Mouse (Mus musculus): ENCODE data around the gene Selenoh. TPM values are rescaled to one million over a fixed set of nuclear protein-coding genes. Genes with fewer than 3 reads are reported as not detected.

Selenoh gene
- total and polyA plus RNA-seq, 3 experiments = 19.6 to 28.0 (median 21.8) TPM

- Histone ChIP-seq H3K79me2 (replicated peaks; ENCODE audit: control insufficient read depth, insufficient read depth, low read length) (no peaks in the 10 kb centered on the region), H3K4me3 (no peak overlapping the region), H3K9ac (ENCODE audit: low read depth, low read length) (no peak overlapping the region), H3K27me3 (ENCODE audit: control insufficient read depth, insufficient read depth, low read length) (no peaks in the 10 kb centered on the region), H3K4me1 (ENCODE audit: control insufficient read depth, insufficient read depth, low read length) (no peaks in the 10 kb centered on the region), H3K36me3 (ENCODE audit: control insufficient read depth, insufficient read depth, low read length) (peaks cover 6% of the 10 kb centered on the region), H3K27ac (no peak overlapping the region)
- DNase-seq = no peak
- TF ChIP-seq EP300 (IDR thresholded peaks at IDR 0.05; ENCODE audit: insufficient read depth, low read depth, low read length) (no peak), CTCF (IDR thresholded peaks at IDR 0.05) (no peak), POLR2A (IDR thresholded peaks at IDR 0.05; ENCODE audit: insufficient read depth, low read depth, low read length) (no peak)
- 86% methylated on average over 5 of the region's 5 CpGs for WGBS
- intact Hi-C loops (cut with DNase I) = no loop called here
Measured at GRCm38 (mm10) chr2:84695007-84695695, 24.6 kb upstream of the Selenoh start.

GRCm38 (mm10) chr2:84690050-84690449 is 19.5 kb upstream of the Selenoh start:
- H3K27me3 ChIP-seq (ENCODE audit: control insufficient read depth, insufficient read depth, low read length) = no peaks in the 10 kb centered on the region
- no peak for TF ChIP-seq CTCF (IDR thresholded peaks at IDR 0.05)
- TF ChIP-seq POLR2A (IDR thresholded peaks at IDR 0.05; ENCODE audit: insufficient read depth, low read depth, low read length) = no peak
- TF ChIP-seq EP300 (IDR thresholded peaks at IDR 0.05; ENCODE audit: insufficient read depth, low read depth, low read length) = no peak
- peaks cover 3% of the 10 kb centered on the region for H3K36me3 ChIP-seq (ENCODE audit: control insufficient read depth, insufficient read depth, low read length)
- H3K4me3 ChIP-seq = no peak overlapping the region
- H3K4me1 ChIP-seq (ENCODE audit: control insufficient read depth, insufficient read depth, low read length) = no peaks in the 10 kb centered on the region
- no peaks in the 10 kb centered on the region for H3K79me2 ChIP-seq (replicated peaks; ENCODE audit: control insufficient read depth, insufficient read depth, low read length)
- 75% methylated on average over 12 of the region's 12 CpGs for WGBS
- no peak for DNase-seq
- no peak overlapping the region for H3K9ac ChIP-seq (ENCODE audit: low read depth, low read length)
- no peak overlapping the region for H3K27ac ChIP-seq
- intact Hi-C loops (cut with DNase I) = no loop called here

- WGBS = 64% methylated on average over 2 of the region's 2 CpGs
- Histone ChIP-seq H3K79me2 (replicated peaks; ENCODE audit: control insufficient read depth, insufficient read depth, low read length) (no peaks in the 10 kb centered on the region), H3K4me1 (ENCODE audit: control insufficient read depth, insufficient read depth, low read length) (no peaks in the 10 kb centered on the region), H3K27me3 (ENCODE audit: control insufficient read depth, insufficient read depth, low read length) (no peaks in the 10 kb centered on the region), H3K9ac (ENCODE audit: low read depth, low read length) (no peak overlapping the region), H3K27ac (no peak overlapping the region), H3K36me3 (ENCODE audit: control insufficient read depth, insufficient read depth, low read length) (peaks cover 2% of the 10 kb centered on the region), H3K4me3 (no peak overlapping the region)
- intact Hi-C loops (cut with DNase I) = no loop called here
- no peak for TF ChIP-seq POLR2A (IDR thresholded peaks at IDR 0.05; ENCODE audit: insufficient read depth, low read depth, low read length)
- no peak for TF ChIP-seq CTCF (IDR thresholded peaks at IDR 0.05)
- TF ChIP-seq EP300 (IDR thresholded peaks at IDR 0.05; ENCODE audit: insufficient read depth, low read depth, low read length) = no peak
- no peak for DNase-seq
Measured at GRCm38 (mm10) chr2:84688080-84688844, 17.7 kb upstream of the Selenoh start.

GRCm38 (mm10) chr2:84682605-84683183 is 12.1 kb upstream of the Selenoh start:
- DNase-seq = no peak
- Histone ChIP-seq H3K27me3 (ENCODE audit: control insufficient read depth, insufficient read depth, low read length) (no peaks in the 10 kb centered on the region), H3K4me3 (no peak overlapping the region), H3K9ac (ENCODE audit: low read depth, low read length) (no peak overlapping the region), H3K36me3 (ENCODE audit: control insufficient read depth, insufficient read depth, low read length) (no peaks in the 10 kb centered on the region; the same call in 1 of the 2 replicates), H3K27ac (no peak overlapping the region), H3K79me2 (replicated peaks; ENCODE audit: control insufficient read depth, insufficient read depth, low read length) (peaks cover 1% of the 10 kb centered on the region; the same call in 1 of the 2 replicates), H3K4me1 (ENCODE audit: control insufficient read depth, insufficient read depth, low read length) (no peaks in the 10 kb centered on the region)
- intact Hi-C loops (cut with DNase I) = no loop called here
- TF ChIP-seq POLR2A (IDR thresholded peaks at IDR 0.05; ENCODE audit: insufficient read depth, low read depth, low read length) (no peak), CTCF (IDR thresholded peaks at IDR 0.05) (no peak), EP300 (IDR thresholded peaks at IDR 0.05; ENCODE audit: insufficient read depth, low read depth, low read length) (no peak)
- WGBS = 32% methylated on average over 6 of the region's 6 CpGs

GRCm38 (mm10) chr2:84679016-84679415 is 8.4 kb upstream of the Selenoh start, which contains the start of gene Tmx2:
Tmx2 (minus strand) TSS chr2:84679140.
- H3K36me3 ChIP-seq (ENCODE audit: control insufficient read depth, insufficient read depth, low read length) = no peaks in the 10 kb centered on the region; the same call in 1 of the 2 replicates
- intact Hi-C loops (cut with DNase I) = loop anchor here (2.0 kb wide), 1 partner anchor 36 kb away; the partner anchor contains the start of gene Zdhhc5
- no peak for DNase-seq
- peaks cover 1% of the 10 kb centered on the region; the same call in 1 of the 2 replicates for H3K79me2 ChIP-seq (replicated peaks; ENCODE audit: control insufficient read depth, insufficient read depth, low read length)
- TF ChIP-seq POLR2A (IDR thresholded peaks at IDR 0.05; ENCODE audit: insufficient read depth, low read depth, low read length) (no peak), EP300 (IDR thresholded peaks at IDR 0.05; ENCODE audit: insufficient read depth, low read depth, low read length) (no peak), CTCF (IDR thresholded peaks at IDR 0.05) (no peak)
- peak within 1 kb of the TSS; percentile 88 for H3K9ac ChIP-seq (ENCODE audit: low read depth, low read length)
- WGBS = 15% methylated on average over 8 of the region's 8 CpGs
- H3K4me1 ChIP-seq (ENCODE audit: control insufficient read depth, insufficient read depth, low read length) = peaks cover 3% of the 10 kb centered on the region; the same call in 1 of the 2 replicates
- peak within 1 kb of the TSS; percentile 61 for H3K27ac ChIP-seq
- H3K27me3 ChIP-seq (ENCODE audit: control insufficient read depth, insufficient read depth, low read length) = no peaks in the 10 kb centered on the region
- peak within 1 kb of the TSS; percentile 88 for H3K4me3 ChIP-seq

Measured in heart, adult 2 months (tissue).